Mouse (Mus musculus) layer of hippocampus, postnatal 10 days (tissue): ENCODE measurements around the gene Olfr642. TPM values are rescaled to one million over a fixed set of nuclear protein-coding genes. Genes with fewer than 3 reads are reported as not detected.

Experiments used
- DNase-seq, 2 experiments: peaks; one replicate each; pipeline ENCODE4 v3.0.0; 2021; ENCODE audit warnings: low spot score in 2 of 2
- long read RNA-seq: library from polyadenylated mRNA; stranded (forward); transcript quantifications from one replicate; pipeline ENCODE4 v2.0.0, GENCODE M21; 2023
- total RNA-seq, 2 experiments: library from RNA; stranded (reverse); gene quantifications; 2 replicates each; pipeline ENCODE4 v1.2.3; 2021

Olfr642 gene
- not detected for total RNA-seq
- long read RNA-seq, result 0 reads

GRCm38 (mm10) chr7:104052566-104052965 lies at the start of gene Olfr642:
TSS of gene Olfr642 (minus strand) at chr7:104052666.
- DNase-seq, result no peak

GRCm38 (mm10) chr7:104085365-104085764 lies 32.9 kb upstream of the Olfr642 start, which contains the start of gene Olfr645:
TSS of gene Olfr645 (minus strand) at chr7:104085465.
- DNase-seq, result no peak

GRCm38 (mm10) chr7:104071769-104072168 lies 19.3 kb upstream of the Olfr642 start, which contains the start of gene Olfr644:
TSS of gene Olfr644 (minus strand) at chr7:104071869.
- no peak for DNase-seq

- DNase-seq, result no peak
Measured at GRCm38 (mm10) chr7:104061345-104061744, 8.9 kb upstream of the Olfr642 start, which contains the start of gene 4930516K23Rik. TSS of gene 4930516K23Rik (minus strand) at chr7:104061445.

GRCm38 (mm10) chr7:104059215-104059614 lies 6.7 kb upstream of the Olfr642 start:
- no peak for DNase-seq

GRCm38 (mm10) chr7:104050745-104051144 lies 1.7 kb downstream of the Olfr642 start:
- DNase-seq, result no peak

- DNase-seq, result no peak
Measured at GRCm38 (mm10) chr7:104035145-104035544, 17.3 kb downstream of the Olfr642 start, which contains the start of gene Olfr641. TSS of gene Olfr641 (plus strand) at chr7:104035445.

GRCm38 (mm10) chr7:104026978-104027377 lies 25.5 kb downstream of the Olfr642 start:
- DNase-seq, result no peak

GRCm38 (mm10) chr7:104025473-104025872 lies 27.0 kb downstream of the Olfr642 start, which contains the start of gene Olfr640:
TSS of gene Olfr640 (minus strand) at chr7:104025573.
- DNase-seq, result no peak

- no peak for DNase-seq
Measured at GRCm38 (mm10) chr7:104021651-104022050, 30.8 kb downstream of the Olfr642 start.

- no peak for DNase-seq
Measured at GRCm38 (mm10) chr7:104018953-104019352, 33.5 kb downstream of the Olfr642 start.

GRCm38 (mm10) chr7:104017203-104017602 lies 35.3 kb downstream of the Olfr642 start, which contains the start of gene Olfr639:
TSS of gene Olfr639 (minus strand) at chr7:104017303.
- no peak for DNase-seq

GRCm38 (mm10) chr7:103999124-103999523 lies 53.3 kb downstream of the Olfr642 start:
- DNase-seq, result no peak

- DNase-seq, result no peak
Measured at GRCm38 (mm10) chr7:103998446-103998845, 54.0 kb downstream of the Olfr642 start, which contains the start of gene Olfr638. TSS of gene Olfr638 (plus strand) at chr7:103998746.

Other genes with a start within 250 kb of the Olfr642 start
- 10 to 100 TPM; 83.8 to 97.7 TPM for gene Hbb-bt, start 238.7 kb downstream of the Olfr642 start, total RNA-seq
- gene Hbb-bs, start 224.6 kb downstream of the Olfr642 start, total RNA-seq, result 100 to 1,000 TPM; 744 to 802 TPM
- gene Hbb-bh2, start 212.1 kb downstream of the Olfr642 start, total RNA-seq, result not detected
- not detected for gene Hbb-bh1, start 209.5 kb downstream of the Olfr642 start, total RNA-seq
- not detected for gene Hbb-y, start 199.4 kb downstream of the Olfr642 start, total RNA-seq
- gene Olfr66, start 166.4 kb downstream of the Olfr642 start, total RNA-seq, result not detected
- not detected for gene Olfr64, start 158.2 kb downstream of the Olfr642 start, total RNA-seq
- not detected for gene Olfr65, start 149.2 kb downstream of the Olfr642 start, total RNA-seq
- gene Olfr631, start 123.8 kb downstream of the Olfr642 start, total RNA-seq, result not detected
- gene Olfr632, start 118.3 kb downstream of the Olfr642 start, total RNA-seq, result not detected
- not detected for gene Olfr633, start 108.2 kb downstream of the Olfr642 start, total RNA-seq
- under 1 TPM; 0.11 TPM for gene Olfr635, start 81.5 kb downstream of the Olfr642 start, total RNA-seq
- gene Olfr638, start 53.9 kb downstream of the Olfr642 start, total RNA-seq, result not detected
- under 1 TPM; 0.09 to 0.16 TPM for gene Olfr639, start 35.4 kb downstream of the Olfr642 start, total RNA-seq
- not detected for gene Olfr640, start 27.1 kb downstream of the Olfr642 start, total RNA-seq
- gene Olfr641, start 17.2 kb downstream of the Olfr642 start, total RNA-seq, result not detected
- not detected for gene 4930516K23Rik, start 8.8 kb upstream of the Olfr642 start, total RNA-seq
- gene Olfr644, start 19.2 kb upstream of the Olfr642 start, total RNA-seq, result not detected
- gene Olfr645, start 32.8 kb upstream of the Olfr642 start, total RNA-seq, result not detected
- gene Olfr646, start 52.2 kb upstream of the Olfr642 start, total RNA-seq, result not detected
- gene Ubqln5, start 77.2 kb upstream of the Olfr642 start, total RNA-seq, result not detected
- gene Olfr643, start 84.7 kb upstream of the Olfr642 start, total RNA-seq, result not detected
- not detected for gene Ubqln3, start 90.6 kb upstream of the Olfr642 start, total RNA-seq
- gene Ubqlnl, start 97.9 kb upstream of the Olfr642 start, total RNA-seq, result not detected
- not detected for gene Olfm5, start 112.2 kb upstream of the Olfr642 start, total RNA-seq
- gene Olfr648, start 130.7 kb upstream of the Olfr642 start, total RNA-seq, result under 1 TPM; 0.11 to 0.18 TPM
- gene Olfr649, start 143.3 kb upstream of the Olfr642 start, total RNA-seq, result not detected
- under 1 TPM; 0.41 to 0.47 TPM for gene Trim6, start 166.1 kb upstream of the Olfr642 start, total RNA-seq
- 1 to 10 TPM; 1.1 to 1.2 TPM for gene Trim34a, start 191.8 kb upstream of the Olfr642 start, total RNA-seq
- gene Trim5, start 235.4 kb upstream of the Olfr642 start, total RNA-seq, result under 1 TPM; 0.42 to 0.62 TPM